Mouse (Mus musculus) ES-E14 (cell line): ENCODE data around the gene Pbrm1. TPM values are rescaled to one million over a fixed set of nuclear protein-coding genes. Genes with fewer than 3 reads are reported as not detected.

Experiments used
- DNase-seq: peaks from one replicate; pipeline ENCODE4 v3.0.0-alpha.2; 2013; ENCODE audit warnings: low read depth, low spot score
- H3K27ac ChIP-seq: 2 replicates; pipeline ENCODE4 v1.5.1; 2012; ENCODE audit warnings: low read depth, mild to moderate bottlenecking, low read length, moderate library complexity, mixed read lengths; ENCODE audit not compliant: poor library complexity, insufficient read depth, severe bottlenecking
- H3K36me3 ChIP-seq: 2 replicates; pipeline ENCODE4 v1.6.1; 2012; ENCODE audit warnings: mild to moderate bottlenecking, low read length, moderate library complexity, mixed read lengths; ENCODE audit not compliant: control insufficient read depth, poor library complexity, insufficient read depth, severe bottlenecking
- H3K4me1 ChIP-seq, 2 experiments: fragments of 150-350 bp in 1 of 2; sonication (generic) in 1 of 2; 2 replicates each; pipeline ENCODE4 v1.6.1; 2012; ENCODE audit warnings: low read length in 2 of 2, mild to moderate bottlenecking in 1 of 2, mixed read lengths in 1 of 2; ENCODE audit not compliant: control insufficient read depth in 2 of 2, insufficient read depth in 2 of 2, poor library complexity in 1 of 2
- H3K4me3 ChIP-seq, 2 experiments: fragments of 150-350 bp in 1 of 2; sonication (generic) in 1 of 2; 2 replicates each; pipeline ENCODE4 v1.5.1; 2012; ENCODE audit warnings: low read length in 2 of 2, low read depth in 1 of 2, mild to moderate bottlenecking in 1 of 2, mixed read lengths in 1 of 2; ENCODE audit not compliant: insufficient read depth in 1 of 2, poor library complexity in 1 of 2, severe bottlenecking in 1 of 2
- H3K9ac ChIP-seq: 2 replicates; pipeline ENCODE4 v1.6.1; 2012; ENCODE audit warnings: low read depth, mild to moderate bottlenecking, low read length, mixed read lengths; ENCODE audit not compliant: poor library complexity, insufficient read depth, severe bottlenecking
- H3K9me3 ChIP-seq: fragments of 150-350 bp; sonication (generic); 2 replicates; pipeline ENCODE4 v1.6.1; 2012; ENCODE audit warnings: low read depth, mild to moderate bottlenecking, low read length; ENCODE audit not compliant: control insufficient read depth, insufficient read depth
- CHD2 ChIP-seq: IDR thresholded peaks from 2 replicates; pipeline ENCODE4 v1.6.1; 2014; ENCODE audit warnings: mild to moderate bottlenecking, low read depth, low read length, inconsistent platforms
- HCFC1 ChIP-seq: IDR thresholded peaks from 2 replicates; pipeline ENCODE4 v1.6.1; 2012; ENCODE audit warnings: low read length, inconsistent platforms, borderline replicate concordance; ENCODE audit not compliant: insufficient read depth
- MAFK ChIP-seq: IDR thresholded peaks from 2 replicates; pipeline ENCODE4 v1.6.1; 2014; ENCODE audit warnings: mild to moderate bottlenecking, low read depth, low read length, inconsistent platforms; ENCODE audit not compliant: insufficient read depth
- ZC3H11A ChIP-seq: IDR thresholded peaks from 2 replicates; pipeline ENCODE4 v1.6.1; 2012; ENCODE audit warnings: low read depth, mild to moderate bottlenecking, inconsistent platforms, low read length, borderline replicate concordance
- ZNF384 ChIP-seq: IDR thresholded peaks from 2 replicates; pipeline ENCODE4 v1.6.1; 2012; ENCODE audit warnings: low read depth, low read length, inconsistent platforms
- in situ Hi-C, 2 experiments: fragments of 600-800 bp; cut with MboI; formaldehyde crosslinking; loops; one replicate each; pipeline ENCODE4 v1.15.1; 2025; ENCODE audit warnings: low sequenced_read_pairs in 2 of 2, inconsistent platforms in 1 of 2; ENCODE audit not compliant: unreplicated experiment in 2 of 2
- total RNA-seq: library from RNA; depleted of rRNA; stranded (reverse); fragments of 300-350 nt; gene quantifications from 2 replicates; pipeline ENCODE4 v1.2.3, GENCODE M21; 2012

The Pbrm1 gene
- total RNA-seq, 1 experiment, result 58.9 TPM

DNA sequence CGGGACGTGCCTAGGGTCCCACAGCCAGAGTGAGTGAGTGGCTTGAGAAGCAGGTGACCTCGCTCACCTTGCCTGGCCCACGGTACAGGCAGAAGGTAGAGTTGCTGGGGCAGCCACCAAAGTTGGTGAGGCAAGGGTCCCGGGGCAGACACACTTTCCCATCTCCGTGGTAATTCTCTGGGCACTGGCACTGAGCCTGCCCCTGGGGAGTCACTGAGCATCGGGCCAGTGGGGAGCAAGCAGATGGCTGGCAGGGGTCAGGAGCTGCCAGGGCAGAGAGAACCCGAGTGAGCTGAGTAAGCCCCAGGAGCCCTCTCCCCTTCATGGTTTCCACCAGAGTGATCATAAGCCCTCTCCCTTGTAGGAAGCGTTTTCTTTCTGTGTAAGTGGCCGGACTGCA is 142.7 kb downstream of the Pbrm1 start:
- Histone ChIP-seq H3K4me1 (peaks cover 0 to 10% of the 10 kb centered on the region in 2 experiments; a peak in 1 of 4 replicates), H3K9me3 (no peaks in the 10 kb centered on the region), H3K9ac (no peak overlapping the region), H3K4me3 (no peak overlapping the region), H3K27ac (no peak overlapping the region), H3K36me3 (no peaks in the 10 kb centered on the region)
- TF ChIP-seq ZC3H11A, result no peak
- no peak for TF ChIP-seq MAFK
- no peak for TF ChIP-seq ZNF384
- no peak for TF ChIP-seq HCFC1
- no peak for TF ChIP-seq CHD2
- in situ Hi-C loops, result no loop called here
- DNase-seq, result no peak

DNA sequence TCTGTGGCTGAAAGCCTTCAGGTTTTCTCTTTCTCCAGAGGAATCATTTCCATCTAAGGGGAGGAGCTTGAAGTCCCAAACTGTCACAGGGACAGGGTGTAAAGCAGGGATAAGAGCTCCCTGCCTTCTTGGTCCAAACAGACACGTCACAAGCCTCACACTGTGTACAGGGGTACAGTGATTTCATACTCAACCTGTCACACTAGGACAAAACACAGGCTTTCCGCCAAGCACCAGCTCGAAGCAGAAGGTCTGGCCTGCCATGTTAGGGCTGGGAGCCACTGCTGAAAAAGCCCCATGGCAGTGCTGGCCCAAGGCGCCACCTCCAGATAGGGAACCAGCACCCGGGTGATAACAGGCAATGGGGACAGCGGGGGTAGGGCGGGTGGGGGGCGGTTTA is 145.1 kb downstream of the Pbrm1 start:
- in situ Hi-C loops, result no loop called here
- Histone ChIP-seq H3K9me3 (no peaks in the 10 kb centered on the region), H3K27ac (no peak overlapping the region), H3K36me3 (no peaks in the 10 kb centered on the region), H3K9ac (no peak overlapping the region), H3K4me1 (peaks cover 0 to 10% of the 10 kb centered on the region in 2 experiments; a peak in 1 of 4 replicates), H3K4me3 (peak overlapping the region in 1 of 2 experiments; percentile 26; a peak in 1 of 4 replicates)
- TF ChIP-seq CHD2, result no peak
- no peak for TF ChIP-seq HCFC1
- TF ChIP-seq ZC3H11A, result no peak
- DNase-seq, result no peak

DNA sequence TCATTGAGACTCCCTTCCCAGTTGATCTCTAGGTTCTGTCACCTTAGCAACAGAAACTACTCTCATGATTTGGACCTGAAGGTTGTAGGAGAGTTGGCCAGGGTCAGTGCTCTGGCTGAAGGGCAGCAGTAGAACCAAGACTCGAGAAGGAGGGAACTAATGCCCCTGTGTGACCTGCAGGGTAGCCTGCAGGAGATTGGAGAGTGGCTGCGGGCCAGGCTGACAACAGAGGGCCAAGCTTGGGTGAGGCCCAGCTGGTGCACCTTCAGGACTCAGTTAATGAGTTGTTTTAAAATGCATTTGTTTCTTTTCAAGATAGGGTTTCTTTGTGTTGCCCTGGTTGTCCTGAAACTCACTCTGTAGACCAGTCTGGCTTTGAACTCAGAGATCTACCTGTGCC is 146.1 kb downstream of the Pbrm1 start:
- in situ Hi-C loops, result no loop called here
- Histone ChIP-seq H3K27ac (no peak overlapping the region), H3K36me3 (no peaks in the 10 kb centered on the region), H3K4me1 (peaks cover 0 to 10% of the 10 kb centered on the region in 2 experiments; a peak in 1 of 4 replicates), H3K4me3 (no peak overlapping the region), H3K9me3 (no peaks in the 10 kb centered on the region), H3K9ac (no peak overlapping the region)
- TF ChIP-seq CHD2 (no peak), ZC3H11A (no peak), HCFC1 (no peak), ZNF384 (no peak), MAFK (no peak)
- DNase-seq, result no peak

DNA sequence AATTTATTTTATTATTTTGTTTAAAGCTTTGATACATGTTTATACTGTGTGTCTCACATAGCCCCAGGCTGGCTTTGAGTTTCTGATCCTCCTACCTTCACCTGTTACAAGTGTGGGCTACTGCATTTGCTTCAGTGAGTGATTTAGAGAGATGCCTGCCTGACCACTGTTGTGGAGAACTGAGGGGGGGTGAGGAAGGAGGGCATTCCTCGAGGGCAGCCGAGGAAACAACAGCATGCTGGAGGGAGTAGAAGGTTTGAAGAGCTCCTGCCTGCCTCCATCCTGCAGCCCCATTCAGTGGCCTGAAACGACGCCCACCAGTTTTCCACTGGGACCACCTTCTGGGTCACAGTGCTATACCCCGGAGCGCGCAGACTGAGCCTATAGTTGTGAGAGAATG is 146.5 kb downstream of the Pbrm1 start:
- in situ Hi-C loops, result no loop called here
- Histone ChIP-seq H3K4me1 (peaks cover 0 to 10% of the 10 kb centered on the region in 2 experiments; a peak in 1 of 4 replicates), H3K27ac (no peak overlapping the region), H3K9me3 (no peaks in the 10 kb centered on the region), H3K9ac (no peak overlapping the region), H3K36me3 (no peaks in the 10 kb centered on the region), H3K4me3 (no peak overlapping the region)
- no peak for TF ChIP-seq HCFC1
- no peak for TF ChIP-seq CHD2
- TF ChIP-seq ZC3H11A, result no peak
- no peak for DNase-seq

DNA sequence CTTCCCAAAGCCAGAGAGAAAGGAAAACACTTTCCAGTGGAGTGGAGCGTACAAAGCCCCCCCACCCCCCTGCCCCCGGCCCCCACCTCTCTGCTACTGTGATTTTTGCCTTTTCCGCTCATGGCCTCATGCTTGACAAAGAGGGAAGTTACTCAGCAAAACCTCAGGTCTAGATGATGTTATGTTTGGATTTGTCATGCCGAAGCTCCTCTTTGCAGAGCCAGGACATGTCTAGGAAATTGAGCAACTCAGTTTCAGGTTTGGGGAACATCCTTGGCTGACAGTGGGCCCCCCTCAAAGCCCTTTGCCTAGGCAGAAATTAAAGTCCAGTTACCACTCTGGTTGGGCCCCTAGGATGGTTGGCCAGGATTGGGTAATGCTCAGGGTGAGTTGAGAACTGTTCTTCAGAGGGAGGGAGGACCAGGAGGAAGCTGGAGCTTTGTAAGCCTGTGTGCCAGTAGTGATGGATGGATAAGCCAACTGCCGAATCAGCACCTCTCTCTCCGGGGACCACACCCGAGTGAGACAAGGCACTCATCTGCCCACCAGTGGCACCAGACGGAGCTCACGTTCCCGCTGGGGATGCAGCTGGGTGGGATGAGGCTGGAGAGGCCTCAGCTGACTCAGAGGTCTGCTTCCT is 147.2 kb downstream of the Pbrm1 start:
- in situ Hi-C loops, result no loop called here
- DNase-seq, result no peak
- Histone ChIP-seq H3K4me1 (peaks cover 0 to 10% of the 10 kb centered on the region in 2 experiments; a peak in 1 of 4 replicates), H3K9ac (no peak overlapping the region), H3K27ac (no peak overlapping the region), H3K9me3 (no peaks in the 10 kb centered on the region), H3K4me3 (no peak overlapping the region), H3K36me3 (peaks cover 4% of the 10 kb centered on the region)
- TF ChIP-seq HCFC1 (no peak), ZNF384 (no peak), MAFK (no peak), CHD2 (no peak), ZC3H11A (no peak)
